Mouse (Mus musculus): ENCODE data around the gene C9orf72. TPM values are rescaled to one million over a fixed set of nuclear protein-coding genes. Genes with fewer than 3 reads are reported as not detected.

C9orf72 gene
- 10 to 100 TPM; 12.5 to 14.7 TPM for total RNA-seq (2023)

DNA sequence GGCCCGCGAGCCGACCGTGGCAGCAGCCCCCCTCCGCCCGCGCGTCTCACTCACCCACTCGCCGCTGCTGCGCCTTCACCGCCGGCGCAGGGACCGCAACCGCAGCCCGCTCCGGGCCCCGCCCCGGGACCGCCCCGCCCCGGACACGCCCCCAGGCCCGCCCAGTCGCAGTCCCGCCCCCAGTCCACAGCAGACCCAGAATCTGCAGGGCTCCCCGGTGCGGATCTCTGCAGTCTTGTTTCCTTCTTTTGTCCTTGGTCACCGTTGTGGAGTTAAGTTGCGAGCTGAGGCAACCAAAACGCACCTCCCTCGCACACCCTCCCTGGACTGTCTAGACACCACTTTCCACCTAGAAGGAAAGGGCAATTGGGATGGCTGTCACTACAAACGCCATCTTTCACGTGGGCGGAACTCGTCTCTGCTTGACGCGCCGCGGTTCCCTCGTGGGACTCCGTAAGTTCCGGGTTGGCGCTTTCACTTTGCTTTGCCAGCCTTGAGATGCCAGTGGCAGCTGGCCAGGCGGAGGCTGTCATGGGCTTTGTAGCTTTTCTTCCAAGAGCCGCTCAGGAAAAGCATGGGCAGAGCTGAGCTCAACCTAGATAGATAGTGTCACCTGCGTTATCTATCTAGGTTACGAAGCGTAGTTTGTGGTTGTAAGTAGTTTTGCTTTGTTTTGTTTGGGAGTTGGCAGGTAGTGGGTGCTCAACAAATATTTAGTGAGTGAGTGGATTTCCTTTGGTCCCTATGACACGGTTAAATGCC lies at the start of gene C9orf72:
Gene C9orf72, minus strand, starts transcription at position 442 of the 762 bp plus-strand sequence.

DNA sequence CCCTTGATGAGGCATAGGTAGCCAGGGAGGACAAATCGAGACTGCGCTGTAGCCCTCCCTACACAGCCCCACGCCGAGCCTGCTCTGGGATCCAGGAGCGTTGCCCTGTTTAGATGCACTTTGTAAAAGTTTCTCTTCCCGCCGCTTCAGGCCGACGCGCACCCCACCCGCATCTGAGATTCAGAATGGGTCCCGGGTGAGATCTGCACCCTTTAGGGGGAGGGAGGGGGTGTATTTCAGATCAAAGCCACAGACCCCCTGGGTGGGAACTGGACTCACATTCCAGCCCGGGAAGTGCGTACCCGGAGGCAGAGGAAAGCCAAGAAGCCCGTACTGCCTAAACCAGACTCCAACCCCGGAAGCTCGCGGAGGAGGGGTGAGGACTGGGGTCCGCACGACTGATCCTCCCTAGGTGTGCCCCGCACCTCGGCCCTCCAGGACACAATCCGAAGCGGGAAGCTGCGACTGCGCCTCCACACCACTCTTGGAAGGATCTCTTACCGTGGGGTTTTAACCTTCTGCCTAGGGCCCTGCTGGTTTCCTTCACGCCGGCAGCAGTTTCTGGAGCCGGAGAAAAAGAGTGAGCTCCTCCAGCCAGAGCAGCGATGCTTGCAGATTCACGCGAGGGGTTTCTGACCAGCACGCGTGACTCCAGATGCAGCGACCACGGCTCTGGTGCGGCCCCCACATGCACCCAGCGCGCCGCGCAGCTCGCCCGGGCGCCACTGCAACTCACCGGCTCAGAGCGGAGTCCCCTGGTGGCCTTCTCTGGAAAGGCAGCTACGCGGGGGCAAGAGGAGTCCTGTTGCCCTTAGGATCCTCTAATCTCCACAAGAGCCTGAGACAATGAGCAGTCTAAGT lies 69.0 kb downstream of the C9orf72 start, which contains the start of gene Mob3b:
Gene Mob3b, minus strand, starts transcription at position 734 of the 861 bp plus-strand sequence.

GRCm38 (mm10) chr4:35151756-35152155 lies 74.2 kb downstream of the C9orf72 start, which contains the start of gene Ifnk:
Ifnk (plus strand) TSS chr4:35152056.

Other genes starting within 250 kb of the C9orf72 start
- not detected for gene Ifnk, start 74.1 kb downstream of the C9orf72 start, total RNA-seq (2023)
- 10 to 100 TPM; 17.2 to 19.5 TPM for gene Mob3b, start 68.7 kb downstream of the C9orf72 start, total RNA-seq (2023)